Mouse (Mus musculus) gonadal fat pad, adult 2 months (tissue): ENCODE data around the gene Meltf. TPM values are rescaled to one million over a fixed set of nuclear protein-coding genes. Genes with fewer than 3 reads are reported as not detected.
"Not testable (repeated sequence)": the region's sequence is repeated elsewhere in the genome, so short reads cannot be mapped to it uniquely, and the experiment has no call there.

Experiments
- DNase-seq: peaks from one replicate; pipeline ENCODE4 v3.0.0-alpha.2; 2012; ENCODE audit warnings: low read depth
- polyA plus RNA-seq: library from polyadenylated mRNA; depleted of rRNA; stranded (reverse); fragments of >200 nt; gene quantifications from 2 replicates; pipeline ENCODE4 v1.2.3, GENCODE M21; 2012; rRNA removed

Meltf gene
- polyA plus RNA-seq, 1 experiment = 0.20 TPM

DNA sequence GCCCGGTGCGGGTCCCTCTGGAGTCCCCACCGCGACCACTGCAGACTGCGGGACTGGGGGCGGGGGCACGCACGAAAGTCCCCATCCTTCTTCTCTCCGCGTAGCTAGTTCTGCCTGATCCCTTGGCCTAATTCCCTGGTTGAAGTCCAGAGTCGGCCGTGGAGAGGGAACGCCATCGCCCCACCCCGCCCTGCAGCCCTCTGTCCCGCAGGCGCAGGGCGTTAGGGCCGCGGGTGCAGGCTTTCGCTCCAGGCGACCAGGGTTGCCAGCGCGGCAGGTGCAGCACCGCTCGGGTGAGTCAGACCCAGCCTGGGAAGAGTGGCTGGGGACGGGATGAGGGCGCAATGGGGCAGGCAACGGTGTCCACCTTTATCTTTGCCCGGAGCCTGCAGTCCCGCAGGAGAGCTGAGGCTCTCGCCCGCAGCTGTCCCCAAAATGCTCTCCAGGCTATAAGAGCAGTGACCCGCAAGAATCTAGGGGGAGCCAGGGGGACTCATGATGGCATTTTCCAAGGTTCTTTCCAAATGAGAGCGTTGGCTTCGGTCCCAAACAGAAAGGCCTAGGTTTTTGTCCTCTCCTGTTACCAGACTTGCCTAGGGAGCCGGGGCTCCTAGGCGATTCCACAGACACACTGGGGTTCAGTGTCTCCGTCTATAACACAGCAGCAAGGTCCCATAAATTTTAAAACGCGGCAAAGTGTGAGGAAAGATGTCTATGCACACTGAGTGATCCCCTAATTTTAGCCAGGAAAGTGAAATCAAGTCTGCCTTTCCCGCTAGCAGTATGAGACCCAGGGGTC, 55.3 kb downstream of the Meltf start, which contains the start of gene Pigz:
TSS of gene Pigz (plus strand) at position 101 of the 799 bp plus-strand sequence.
- no peak for DNase-seq

DNA sequence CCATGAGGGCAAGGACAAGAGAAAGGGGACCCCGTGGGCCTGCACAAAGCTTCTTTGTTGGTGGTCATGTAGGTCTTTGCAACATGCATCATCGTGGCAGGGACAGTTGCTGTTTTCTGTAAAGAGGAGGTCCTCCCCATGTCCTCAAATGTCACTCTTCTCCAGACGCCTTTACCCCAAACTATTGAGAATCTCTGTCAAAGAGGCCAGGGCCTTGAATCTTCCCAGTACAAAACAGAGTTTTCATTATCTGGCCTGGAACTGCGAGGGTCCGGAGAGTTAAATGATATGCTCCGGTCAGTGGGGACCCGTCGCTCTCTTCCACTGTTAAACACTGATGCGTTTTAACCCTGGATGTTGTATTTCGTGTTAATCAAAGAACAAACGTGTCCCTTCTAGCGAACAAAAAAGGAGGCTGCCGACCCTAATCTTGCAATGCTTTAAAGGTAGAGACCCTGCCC, 56.0 kb downstream of the Meltf start:
- no peak for DNase-seq

DNA sequence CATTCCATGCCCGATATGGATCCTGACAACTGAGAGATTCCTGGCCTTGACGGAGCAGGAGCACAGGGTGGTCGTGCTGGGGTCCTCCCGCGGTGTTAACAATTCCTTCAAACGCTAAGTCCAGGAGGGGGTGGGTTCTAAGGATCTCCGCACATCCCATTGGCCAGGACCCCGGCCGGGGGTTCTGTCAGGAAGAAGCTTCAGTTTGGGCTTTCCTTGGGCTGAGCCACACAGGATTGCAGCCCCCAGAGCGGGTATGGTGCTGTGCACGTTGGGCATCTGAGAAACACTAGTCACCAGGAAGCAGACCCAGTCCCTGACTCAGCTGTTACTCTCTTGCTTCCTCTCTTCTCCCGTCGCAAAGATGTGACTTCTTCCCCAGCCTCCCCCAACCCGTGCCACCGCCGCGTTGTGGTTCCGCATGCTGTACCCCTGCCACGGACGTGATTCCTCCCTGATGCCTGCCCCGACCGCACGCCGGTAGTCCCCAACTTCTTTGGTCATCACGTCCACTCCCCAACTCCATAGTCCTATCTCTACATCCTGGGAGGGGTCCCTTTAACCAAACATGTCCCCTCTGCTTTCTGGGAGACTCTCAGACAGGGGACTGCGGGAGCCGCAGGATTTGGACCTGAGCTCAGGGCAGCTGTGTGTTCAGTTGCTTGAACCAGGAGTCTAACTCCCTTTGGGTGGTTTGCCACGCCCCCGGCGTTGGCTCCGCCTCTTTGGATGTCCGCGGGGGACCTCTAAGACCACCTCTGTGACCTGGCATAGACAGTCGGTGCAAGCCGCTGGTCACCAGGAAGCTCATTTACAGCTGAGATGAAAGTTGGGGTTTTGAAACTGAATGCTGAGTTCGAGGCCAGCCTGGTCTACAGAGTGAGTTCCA, 56.7 kb downstream of the Meltf start:
- DNase-seq = no peak

DNA sequence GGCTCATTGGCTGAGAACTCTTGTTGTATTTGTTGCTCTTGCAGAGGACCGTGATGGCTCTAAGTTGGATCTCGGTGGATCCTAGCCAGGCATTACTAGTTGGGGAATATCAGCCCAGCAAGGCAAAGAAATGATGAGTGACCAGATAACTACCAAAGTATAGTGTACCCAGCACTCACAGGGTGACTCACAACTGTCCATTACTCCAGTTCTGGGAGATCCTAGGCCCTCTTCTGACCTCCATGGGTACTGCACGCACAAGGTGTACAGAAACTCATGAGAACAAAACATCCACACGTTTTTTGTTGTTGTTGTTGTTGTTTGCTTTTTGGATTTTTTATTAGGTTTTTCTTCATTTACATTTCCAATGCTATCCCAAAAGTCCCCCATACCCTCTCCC, 58.0 kb downstream of the Meltf start:
- no peak for DNase-seq

DNA sequence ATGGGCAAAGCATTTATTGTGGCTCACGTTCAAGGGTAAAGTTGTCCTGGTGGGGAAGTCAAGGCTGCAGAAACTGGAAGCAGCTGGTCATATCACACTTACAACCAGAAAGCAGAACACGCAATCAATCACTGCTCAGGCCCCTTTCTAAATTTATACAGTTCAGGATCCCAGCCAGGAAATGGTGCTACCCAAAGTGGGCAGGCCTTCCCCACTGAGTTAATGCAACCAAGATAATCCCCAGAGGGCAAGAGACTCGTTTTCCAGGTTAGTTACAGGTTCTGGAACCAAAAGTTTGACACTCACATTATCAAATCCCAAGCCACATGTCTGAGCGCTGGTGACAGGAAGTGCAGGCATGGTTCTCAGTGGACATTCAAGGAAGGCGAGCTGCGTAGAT, 60.2 kb downstream of the Meltf start:
- no peak for DNase-seq

DNA sequence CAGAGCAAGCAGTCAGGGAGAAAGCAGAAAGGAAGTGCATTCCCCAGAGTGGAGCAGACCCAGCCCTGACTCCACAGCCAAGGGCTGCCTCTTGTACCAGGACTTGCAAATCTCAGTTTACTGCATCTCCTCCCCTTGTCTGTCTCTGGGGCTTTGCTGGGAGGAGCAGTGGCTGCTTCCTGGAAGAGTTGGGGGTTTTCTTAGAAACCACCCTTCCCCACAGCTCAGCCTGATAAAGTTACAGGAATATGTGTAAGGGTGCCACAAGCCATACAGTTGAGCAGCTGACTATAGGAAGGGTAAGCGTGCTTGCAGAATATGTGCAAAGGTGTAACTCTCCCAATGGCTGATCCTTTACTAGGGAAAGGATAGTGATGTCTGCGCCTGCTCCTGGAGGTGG, 62.0 kb downstream of the Meltf start:
- DNase-seq = no peak

DNA sequence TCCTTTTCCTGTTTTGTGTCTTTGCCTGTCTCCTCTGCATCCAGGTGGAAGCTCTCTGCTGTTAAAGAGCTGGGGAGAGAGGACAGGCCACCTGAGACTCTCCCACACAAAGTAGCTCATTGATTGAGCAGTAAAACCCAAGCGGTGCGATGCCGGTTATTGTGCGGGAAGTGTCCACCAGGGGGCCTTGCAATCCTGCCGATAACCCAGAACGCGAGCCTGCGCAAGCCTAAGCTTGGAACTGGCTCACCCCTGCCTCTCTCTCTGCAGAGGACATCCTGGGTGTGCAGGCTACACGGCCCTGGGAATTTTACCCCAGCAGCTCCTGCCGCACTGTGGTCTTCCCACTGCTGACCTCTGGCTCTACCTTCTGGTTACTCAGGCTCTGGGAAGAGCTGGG, 65.4 kb downstream of the Meltf start:
- DNase-seq = no peak

DNA sequence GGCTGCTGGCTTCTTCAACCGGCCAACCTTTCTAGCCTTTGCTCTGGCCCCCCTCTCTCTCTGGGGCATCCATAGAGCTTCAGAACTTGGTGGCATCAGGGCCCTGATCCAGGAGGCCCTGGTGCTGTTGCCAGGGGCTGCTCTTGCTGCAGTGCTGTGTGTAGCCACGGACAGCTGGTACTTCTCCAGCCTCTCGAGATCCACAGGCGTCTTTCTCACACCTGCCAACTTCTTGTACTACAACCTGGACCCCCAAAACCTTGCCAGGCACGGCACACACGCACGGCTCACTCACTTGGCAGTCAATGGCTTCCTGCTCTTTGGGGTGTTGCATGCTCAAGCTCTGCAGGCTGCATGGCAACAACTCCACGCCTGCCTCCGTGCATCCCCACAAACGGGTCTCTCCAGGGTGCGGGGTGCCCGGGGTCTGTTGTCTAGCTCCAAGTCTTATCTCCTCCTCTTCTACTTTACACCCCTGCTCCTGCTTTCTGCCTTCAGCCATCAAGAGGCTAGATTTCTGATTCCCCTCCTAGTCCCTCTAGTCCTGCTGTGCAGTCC, 66.2 kb downstream of the Meltf start:
- no peak for DNase-seq

DNA sequence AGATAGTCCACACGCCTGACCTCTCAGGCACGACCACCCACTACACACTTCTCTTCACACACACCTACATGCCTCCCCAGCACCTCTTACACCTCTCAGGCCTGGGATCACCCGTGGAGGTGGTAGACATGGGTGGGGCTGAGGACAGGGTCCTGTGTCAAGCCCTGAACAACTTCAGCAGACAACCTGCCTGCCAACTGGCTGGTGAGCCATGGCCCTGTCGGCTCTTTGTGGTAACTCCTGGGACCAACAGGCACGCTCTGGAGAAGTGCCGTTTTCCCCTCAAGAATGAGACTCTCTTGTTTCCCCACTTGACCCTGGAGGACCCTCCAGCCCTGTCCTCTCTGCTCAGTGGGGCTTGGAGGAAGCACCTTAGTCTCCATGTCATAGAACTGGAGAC, 66.8 kb downstream of the Meltf start:
- DNase-seq = no peak

DNA sequence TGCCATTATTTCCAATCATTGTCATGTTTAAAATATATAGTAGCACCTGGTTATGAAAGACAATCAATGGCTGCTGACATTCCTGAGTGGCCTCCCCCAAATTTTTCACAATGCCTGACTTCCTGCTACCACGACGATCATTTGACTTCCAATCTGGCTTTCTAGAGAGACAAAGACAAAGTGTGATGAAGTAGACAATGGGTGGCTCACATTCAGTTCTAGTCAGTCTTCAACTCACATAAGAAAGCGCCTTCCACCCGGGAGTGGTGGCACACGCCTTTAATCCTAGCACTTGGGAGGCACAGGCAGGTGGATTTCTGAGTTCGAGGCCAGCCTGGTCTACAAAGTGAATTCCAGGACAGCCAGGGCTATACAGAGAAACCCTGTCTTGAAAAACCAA, 67.4 kb downstream of the Meltf start:
- not testable (repeated sequence) for DNase-seq

DNA sequence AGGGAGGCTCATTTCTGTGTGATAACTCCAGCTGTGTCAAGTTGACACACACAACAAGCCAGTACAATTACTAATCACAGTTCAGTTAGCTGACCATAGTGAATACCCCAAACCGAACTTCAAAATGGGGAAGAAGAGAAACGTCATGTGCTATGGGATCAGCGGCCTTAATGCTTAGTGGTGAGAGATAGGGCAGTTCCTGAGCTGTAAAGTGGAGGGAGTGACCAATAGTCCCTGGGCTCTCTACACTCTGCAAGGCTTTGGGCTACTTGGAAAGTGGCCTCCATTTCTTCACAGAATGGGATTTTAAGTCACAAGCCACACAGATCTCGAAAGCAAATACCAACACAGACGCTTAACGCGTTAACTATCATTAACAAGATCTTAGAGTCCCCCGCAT, 68.7 kb downstream of the Meltf start:
- no peak for DNase-seq

DNA sequence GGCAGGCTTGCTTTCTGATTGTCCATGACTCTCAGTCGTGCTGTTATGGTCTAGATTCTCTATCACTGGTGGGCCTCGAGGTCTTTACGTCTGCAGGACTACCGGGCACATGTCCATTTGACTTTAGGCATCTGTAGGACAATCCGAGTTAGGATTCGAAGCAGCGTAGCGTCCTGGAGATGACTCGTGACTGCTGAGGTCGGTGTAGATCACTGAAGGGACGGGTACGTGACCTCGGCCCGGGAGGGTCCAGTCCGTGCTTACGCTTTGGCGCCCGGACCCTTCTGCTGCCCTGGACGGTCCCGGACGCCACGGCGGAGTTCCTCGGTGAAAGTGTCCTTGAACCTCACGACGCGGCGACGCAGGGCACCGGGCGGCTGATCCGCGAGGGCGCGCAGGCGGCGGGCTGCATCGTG, 69.3 kb downstream of the Meltf start:
- no peak for DNase-seq

DNA sequence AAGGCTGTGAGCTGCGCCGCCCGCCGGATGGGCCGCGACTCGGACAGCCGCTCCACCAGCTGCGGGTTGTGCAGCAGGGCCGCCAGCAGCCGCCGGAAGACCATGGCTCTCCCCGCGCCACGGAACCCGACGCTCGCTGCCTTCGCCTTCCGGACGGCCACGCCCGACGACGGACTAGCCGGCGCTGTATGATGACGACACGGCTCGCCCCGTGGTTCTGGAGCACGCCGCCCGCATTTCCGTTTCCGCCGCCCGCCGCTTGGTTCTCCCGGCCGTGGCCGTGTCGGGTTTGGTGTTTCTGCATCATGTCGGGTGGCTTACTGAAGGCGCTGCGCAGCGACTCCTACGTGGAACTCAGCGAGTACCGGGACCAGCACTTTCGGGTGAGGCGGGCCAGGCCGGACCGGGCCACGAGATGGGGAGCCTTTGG, 69.8 kb downstream of the Meltf start, which contains the start of the genes 0610012G03Rik and Ncbp2:
TSS of gene 0610012G03Rik (minus strand) at position 150 of the 430 bp plus-strand sequence.
TSS of gene Ncbp2 (plus strand) at position 169 of the 430 bp plus-strand sequence.
- no peak for DNase-seq

Other genes starting within 250 kb of the Meltf start
- 23.3 and 24.0 TPM in 2 replicates for gene Dlg1, start 215.4 kb upstream of the Meltf start, polyA plus RNA-seq
- gene Pigz, start 55.0 kb downstream of the Meltf start, polyA plus RNA-seq = 3.3 and 4.1 TPM in 2 replicates
- 48.7 and 49.8 TPM in 2 replicates for gene 0610012G03Rik, start 69.7 kb downstream of the Meltf start, polyA plus RNA-seq
- 14.5 and 36.0 TPM in 2 replicates for gene Ncbp2, start 69.7 kb downstream of the Meltf start, polyA plus RNA-seq
- gene Senp5, start 124.5 kb downstream of the Meltf start, polyA plus RNA-seq = 8.4 and 8.6 TPM in 2 replicates
- gene Pak2, start 200.5 kb downstream of the Meltf start, polyA plus RNA-seq = 18.0 and 26.2 TPM in 2 replicates
- gene Pigx, start 220.9 kb downstream of the Meltf start, polyA plus RNA-seq = 32.4 and 36.9 TPM in 2 replicates
- gene Cep19, start 221.0 kb downstream of the Meltf start, polyA plus RNA-seq = 7.9 and 8.5 TPM in 2 replicates